Mouse (Mus musculus) adipose tissue, adult 10 weeks (tissue): ENCODE measurements around the gene AY761184. TPM values are rescaled to one million over a fixed set of nuclear protein-coding genes. Genes with fewer than 3 reads are reported as not detected.

Source experiments
- polyA plus RNA-seq: library from polyadenylated mRNA; stranded (reverse); fragments of 350-450 nt; fragmentation: Illumina TruSeq; extraction: RNeasy Lipid Tissue Mini Kit (QIAGEN cat#74804); gene quantifications from one replicate; pipeline ENCODE4 v1.2.3, GENCODE M21; 2014; ENCODE audit warnings: low read depth, low replicate concordance

The AY761184 gene
- 2.5 TPM for polyA plus RNA-seq

GRCm38 (mm10) chr8:21703545-21703944 is at the start of gene AY761184:
Gene AY761184 (minus strand): TSS chr8:21703645.

GRCm38 (mm10) chr8:21665497-21665896 is 37.9 kb downstream of the AY761184 start, which contains the start of gene Defa34:
Gene Defa34 (plus strand): TSS chr8:21665797.

GRCm38 (mm10) chr8:21655480-21655879 is 48.0 kb downstream of the AY761184 start, which contains the start of gene Defa17:
Gene Defa17 (plus strand): TSS chr8:21655780.

Other genes starting within 250 kb of the AY761184 start
- gene Gm7849, start 247.1 kb downstream of the AY761184 start, polyA plus RNA-seq: 0.88 TPM
- gene Defa20, start 194.4 kb downstream of the AY761184 start, polyA plus RNA-seq: not detected
- gene Defa32, start 174.6 kb downstream of the AY761184 start, polyA plus RNA-seq: not detected
- not detected for gene Defa37, start 138.3 kb downstream of the AY761184 start, polyA plus RNA-seq
- not detected for gene Defa28, start 120.6 kb downstream of the AY761184 start, polyA plus RNA-seq
- not detected for gene Gm7861, start 109.1 kb downstream of the AY761184 start, polyA plus RNA-seq
- gene Defa26, start 85.5 kb downstream of the AY761184 start, polyA plus RNA-seq: not detected
- gene Defa17, start 47.9 kb downstream of the AY761184 start, polyA plus RNA-seq: not detected
- gene Defa34, start 37.8 kb downstream of the AY761184 start, polyA plus RNA-seq: not detected
- 1.1 TPM for gene Defa24, start 30.8 kb upstream of the AY761184 start, polyA plus RNA-seq
- gene Defb50, start 119.9 kb upstream of the AY761184 start, polyA plus RNA-seq: not detected
- 235 TPM for gene Defb2, start 136.3 kb upstream of the AY761184 start, polyA plus RNA-seq
- gene Defb10, start 155.3 kb upstream of the AY761184 start, polyA plus RNA-seq: 21.5 TPM
- gene Defb9, start 181.8 kb upstream of the AY761184 start, polyA plus RNA-seq: 17.0 TPM
- 172 TPM for gene Defb11, start 202.8 kb upstream of the AY761184 start, polyA plus RNA-seq
- 1,651 TPM for gene Defb15, start 229.1 kb upstream of the AY761184 start, polyA plus RNA-seq
- not detected for gene Defb35, start 234.7 kb upstream of the AY761184 start, polyA plus RNA-seq
- gene Defb13, start 243.1 kb upstream of the AY761184 start, polyA plus RNA-seq: 28.2 TPM